Mouse (Mus musculus) cerebellum, adult 2 months (tissue): ENCODE data around the gene Nsun2. TPM values are rescaled to one million over a fixed set of nuclear protein-coding genes. Genes with fewer than 3 reads are reported as not detected.

Source experiments
- DNase-seq, 2 experiments: peaks; one replicate each; pipeline ENCODE4 v3.0.0; 2021
- H3K27ac ChIP-seq: fragments of 200-500 bp; 2 replicates; pipeline ENCODE4 v1.5.1; 2012; ENCODE audit warnings: low read length, control low read depth, inconsistent platforms; ENCODE audit not compliant: insufficient read depth
- H3K27me3 ChIP-seq: fragments of 200-500 bp; 2 replicates; pipeline ENCODE4 v1.6.1; 2012; ENCODE audit warnings: inconsistent platforms, mild to moderate bottlenecking, low read length, moderate library complexity; ENCODE audit not compliant: control insufficient read depth, insufficient read depth
- H3K4me1 ChIP-seq: fragments of 200-500 bp; 2 replicates; pipeline ENCODE4 v1.6.1; 2011; ENCODE audit warnings: low read length; ENCODE audit not compliant: control insufficient read depth, insufficient read depth
- H3K4me3 ChIP-seq: fragments of 200-500 bp; replicated peaks from 2 replicates; pipeline ENCODE3; 2011; ENCODE audit warnings: mild to moderate bottlenecking, low read depth, low read length, control low read depth; ENCODE audit not compliant: insufficient read depth
- CTCF ChIP-seq: fragments of 200-500 bp; IDR thresholded peaks from 2 replicates; pipeline ENCODE4 v1.5.1; 2011; ENCODE audit warnings: low read depth, mild to moderate bottlenecking, control low read depth, low read length, moderate library complexity, borderline replicate concordance; ENCODE audit not compliant: insufficient read depth
- POLR2A ChIP-seq: fragments of 200-500 bp; IDR thresholded peaks from 2 replicates; pipeline ENCODE4 v1.6.1; 2011; ENCODE audit warnings: low read length, control low read depth, borderline replicate concordance; ENCODE audit not compliant: insufficient read depth
- WGBS: fragments of 180-500 bp; shearing (Covaris S2); methylation state at CpG from one replicate; pipeline ENCODE4 v1.1.7; 2018; 5-methylcytosine and 5-hydroxymethylcytosine counted together
- polyA plus RNA-seq: library from polyadenylated mRNA; depleted of rRNA; stranded (reverse); fragments of >200 nt; gene quantifications from 2 replicates; pipeline ENCODE4 v1.2.3, GENCODE M21; 2012; rRNA removed

Gene Nsun2
- 67.1 and 68.8 TPM in 2 replicates for polyA plus RNA-seq

- Histone ChIP-seq H3K27me3 (no peaks in the 10 kb centered on the region), H3K27ac (peak within 1 kb of the TSS; percentile 67), H3K4me3 (peak within 1 kb of the TSS; percentile 94), H3K4me1 (peaks cover 29% of the 10 kb centered on the region)
- 3% methylated on average over 140 of the region's 155 CpGs for WGBS
- TF ChIP-seq POLR2A: peak; percentile 55; the same call in 1 of the 2 replicates
- no peak for TF ChIP-seq CTCF
- peak; percentile 79 to 81 for DNase-seq
Measured at GRCm38 (mm10) chr13:69533405-69534333, at the start of gene Nsun2. Nsun2 (plus strand) TSS chr13:69533746.

GRCm38 (mm10) chr13:69485326-69485725 lies 48.2 kb upstream of the Nsun2 start:
- no peak for TF ChIP-seq POLR2A
- peak; percentile 67 for TF ChIP-seq CTCF
- WGBS: 11% methylated on average over 6 of the region's 6 CpGs

GRCm38 (mm10) chr13:69485833-69486232 lies 47.7 kb upstream of the Nsun2 start:
- no peak for DNase-seq
- no peak overlapping the region for H3K27ac ChIP-seq
- WGBS: 67% methylated on average over 7 of the region's 7 CpGs
- no peak overlapping the region for H3K4me3 ChIP-seq
- H3K4me1 ChIP-seq: no peaks in the 10 kb centered on the region; the same call in 1 of the 2 replicates
- no peaks in the 10 kb centered on the region for H3K27me3 ChIP-seq
- TF ChIP-seq CTCF: no peak
- TF ChIP-seq POLR2A: no peak

More at GRCm38 (mm10) chr13:69485326-69485725, 48.2 kb upstream of the Nsun2 start:
- Histone ChIP-seq H3K4me1 (no peaks in the 10 kb centered on the region; the same call in 1 of the 2 replicates), H3K27me3 (no peaks in the 10 kb centered on the region), H3K4me3 (no peak overlapping the region), H3K27ac (no peak overlapping the region)
- peak; percentile 35 to 36 for DNase-seq

GRCm38 (mm10) chr13:69487108-69487507 lies 46.4 kb upstream of the Nsun2 start:
- DNase-seq: no peak
- Histone ChIP-seq H3K4me1 (no peaks in the 10 kb centered on the region), H3K27ac (no peak overlapping the region), H3K4me3 (no peak overlapping the region), H3K27me3 (no peaks in the 10 kb centered on the region)
- TF ChIP-seq CTCF (no peak), POLR2A (no peak)
- 89% methylated on average over 7 of the region's 7 CpGs for WGBS

- TF ChIP-seq CTCF (no peak), POLR2A (no peak)
- Histone ChIP-seq H3K27ac (no peak overlapping the region), H3K4me1 (no peaks in the 10 kb centered on the region), H3K27me3 (no peaks in the 10 kb centered on the region), H3K4me3 (no peak overlapping the region)
- no peak for DNase-seq
- 3% methylated on average over 26 of the region's 26 CpGs for WGBS
Measured at GRCm38 (mm10) chr13:69487611-69488275, 45.8 kb upstream of the Nsun2 start.

- H3K27ac ChIP-seq: no peak overlapping the region
- TF ChIP-seq POLR2A (no peak), CTCF (no peak)
- no peaks in the 10 kb centered on the region; the same call in 1 of the 2 replicates for H3K4me1 ChIP-seq
- no peak for DNase-seq
- no peaks in the 10 kb centered on the region for H3K27me3 ChIP-seq
- H3K4me3 ChIP-seq: no peak overlapping the region
- 38% methylated on average over 13 of the region's 13 CpGs for WGBS
Measured at GRCm38 (mm10) chr13:69488565-69489255, 44.8 kb upstream of the Nsun2 start.

- DNase-seq: no peak
- TF ChIP-seq CTCF: no peak
- Histone ChIP-seq H3K27me3 (no peaks in the 10 kb centered on the region), H3K27ac (no peak overlapping the region), H3K4me3 (no peak overlapping the region), H3K4me1 (no peaks in the 10 kb centered on the region; the same call in 1 of the 2 replicates)
- 78% methylated on average over 9 of the region's 9 CpGs for WGBS
Measured at GRCm38 (mm10) chr13:69489777-69490176, 43.8 kb upstream of the Nsun2 start.
